Mouse (Mus musculus): ENCODE results near the gene Rnf182.

The Rnf182 gene

DNA sequence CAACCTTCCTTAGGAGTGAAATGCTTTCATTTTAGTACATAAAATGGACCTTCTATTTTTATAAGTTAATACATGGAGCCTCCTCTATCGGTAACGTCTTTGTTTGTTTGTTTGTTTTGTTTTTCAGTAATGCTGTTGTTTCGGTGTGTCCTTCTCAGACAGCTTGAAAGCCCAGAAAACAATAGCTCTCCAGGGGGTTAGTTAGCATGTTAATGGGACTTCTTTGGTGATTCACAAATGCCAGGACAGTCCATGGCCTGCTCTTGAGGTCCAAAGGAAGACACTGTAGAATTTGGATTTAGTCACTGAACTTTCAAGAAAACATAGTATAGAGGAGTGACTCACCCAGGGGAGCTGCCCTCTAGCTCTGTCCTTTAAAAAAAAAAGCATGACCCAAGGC, 843 bp upstream of the Rnf182 start:
- no peak for DNase-seq (ENCODE audit: low spot score in 2 of 2)

DNA sequence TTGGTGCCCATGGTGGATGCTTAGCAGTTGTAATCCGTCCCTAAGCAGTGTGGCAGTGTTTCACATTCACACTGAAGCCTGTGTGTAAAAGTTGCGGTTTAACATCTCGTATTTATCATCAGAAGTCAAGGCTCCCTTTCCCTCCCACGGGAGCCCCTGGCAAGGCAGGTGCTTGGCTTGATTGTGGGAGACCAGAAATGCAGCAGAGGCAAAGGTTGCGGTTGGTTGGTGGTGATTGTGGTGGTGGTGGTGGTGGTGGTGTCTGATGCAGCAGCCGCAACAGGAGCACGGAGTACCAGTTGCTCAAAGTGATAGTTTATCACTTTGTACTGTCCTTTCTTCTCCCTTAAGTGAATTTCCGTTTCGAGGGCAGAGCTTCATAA, 325 bp upstream of the Rnf182 start:
- no peak for DNase-seq (ENCODE audit: low spot score in 2 of 2)

DNA sequence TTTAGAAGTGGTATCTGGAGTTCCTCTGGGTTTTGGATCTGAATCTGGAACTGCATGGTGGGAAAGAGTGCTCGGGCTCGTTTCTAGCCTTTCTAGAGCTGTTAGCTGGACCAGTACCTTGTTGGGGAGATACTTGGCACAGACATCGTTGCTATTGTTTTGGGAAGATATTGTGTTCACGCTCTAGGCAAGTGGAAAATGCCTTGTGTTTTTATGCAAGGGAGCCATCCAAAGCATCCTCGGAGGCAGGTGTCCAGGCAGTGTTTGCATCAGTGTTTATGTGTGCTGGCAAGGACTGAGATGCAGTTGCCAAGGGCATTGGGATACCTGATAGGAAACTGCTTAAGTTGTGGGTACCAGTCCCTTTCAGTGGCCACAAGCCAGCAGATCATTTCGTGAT, 1.0 kb downstream of the Rnf182 start:
- no peak for DNase-seq (ENCODE audit: low spot score in 2 of 2)

DNA sequence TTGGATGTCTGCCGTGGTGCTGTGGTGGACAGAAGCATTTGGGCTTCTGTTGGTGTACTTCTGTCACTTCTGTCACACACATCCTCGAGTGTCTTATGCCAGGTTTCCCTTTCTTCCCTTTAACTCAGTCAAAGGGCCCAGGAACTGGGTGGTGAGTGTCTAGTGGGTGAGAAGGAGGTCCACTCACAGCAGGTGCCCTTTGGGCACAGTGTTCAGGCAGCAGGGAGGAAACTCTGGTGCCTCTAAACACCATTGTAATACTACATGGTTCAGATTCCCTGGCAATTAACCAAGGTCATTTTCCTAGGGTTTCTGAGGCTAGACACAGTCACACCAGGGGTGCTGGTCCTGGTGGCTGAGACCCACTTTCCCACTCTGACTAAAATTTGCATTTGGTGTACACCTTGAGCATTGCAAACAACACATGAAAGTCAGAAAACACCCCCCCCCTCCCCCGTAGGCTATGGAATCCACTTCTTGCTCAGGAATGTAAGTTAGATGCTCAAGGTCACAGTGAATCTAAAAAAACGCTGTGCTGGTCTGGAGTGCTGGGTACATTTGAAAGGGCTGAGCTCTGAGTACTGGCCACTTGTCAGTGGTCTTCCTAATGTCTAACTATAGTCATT, 4.2 kb downstream of the Rnf182 start:
- DNase-seq (ENCODE audit: low spot score in 2 of 2): no peak

DNA sequence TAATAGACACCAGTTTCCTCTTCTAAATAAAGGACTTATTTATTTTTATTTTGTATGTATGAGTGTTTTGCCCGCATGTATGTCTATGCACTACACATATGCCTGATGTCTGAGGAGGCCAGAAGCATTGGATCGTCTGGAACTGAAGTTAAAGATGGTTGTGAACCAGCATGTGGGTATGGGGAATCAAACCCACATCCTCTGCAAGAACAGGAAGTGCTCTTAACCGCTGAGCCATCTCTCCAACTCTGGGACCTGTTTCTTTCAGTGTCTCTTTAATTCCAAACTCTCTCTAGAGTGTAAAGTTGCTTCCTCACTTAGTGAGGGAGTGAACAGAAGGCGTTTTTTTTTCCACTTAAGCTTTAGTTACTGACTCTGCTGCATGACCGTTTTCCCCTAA, 12.4 kb downstream of the Rnf182 start:
- no peak for DNase-seq (ENCODE audit: low spot score in 2 of 2)

DNA sequence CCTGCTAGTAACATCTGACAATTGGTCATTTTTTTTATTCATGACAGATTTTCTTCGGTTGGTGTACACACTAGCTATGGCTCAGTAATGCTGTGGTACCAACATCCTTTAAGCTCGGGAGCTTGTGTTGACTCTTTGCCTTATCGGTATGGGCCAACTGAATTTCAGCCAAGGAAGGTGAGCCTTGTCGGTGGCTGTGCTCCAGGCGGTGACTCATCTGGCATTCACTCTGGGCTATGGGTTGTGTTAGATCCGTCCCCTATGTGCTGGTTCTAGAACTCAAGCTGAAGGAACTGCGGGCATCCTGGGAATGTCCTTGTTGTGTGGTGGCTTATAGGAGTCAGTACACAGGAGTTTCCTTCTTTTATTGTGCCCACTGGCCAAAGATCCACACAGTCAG, 14.3 kb downstream of the Rnf182 start:
- no peak for DNase-seq (ENCODE audit: low spot score in 2 of 2)

DNA sequence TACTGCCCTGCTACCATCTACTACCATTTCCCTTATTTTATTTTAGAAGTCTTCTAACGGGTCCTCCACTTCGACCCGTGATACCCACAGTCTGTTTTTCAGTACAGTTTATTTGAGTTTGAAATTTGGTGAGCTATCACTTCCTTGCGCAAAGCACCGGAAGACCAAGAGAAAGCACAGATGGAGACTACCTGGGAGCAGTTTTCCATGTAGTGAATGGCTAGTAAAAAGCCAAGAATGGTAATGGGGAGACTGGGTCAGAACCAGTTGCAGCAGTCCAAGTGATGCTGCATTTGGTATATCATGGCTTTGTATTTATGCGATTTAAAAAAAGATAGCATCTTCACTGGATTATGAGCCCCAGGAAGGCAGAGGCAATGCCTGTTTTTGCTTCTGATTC, 15.8 kb downstream of the Rnf182 start:
- no peak for DNase-seq (ENCODE audit: low spot score in 2 of 2)

DNA sequence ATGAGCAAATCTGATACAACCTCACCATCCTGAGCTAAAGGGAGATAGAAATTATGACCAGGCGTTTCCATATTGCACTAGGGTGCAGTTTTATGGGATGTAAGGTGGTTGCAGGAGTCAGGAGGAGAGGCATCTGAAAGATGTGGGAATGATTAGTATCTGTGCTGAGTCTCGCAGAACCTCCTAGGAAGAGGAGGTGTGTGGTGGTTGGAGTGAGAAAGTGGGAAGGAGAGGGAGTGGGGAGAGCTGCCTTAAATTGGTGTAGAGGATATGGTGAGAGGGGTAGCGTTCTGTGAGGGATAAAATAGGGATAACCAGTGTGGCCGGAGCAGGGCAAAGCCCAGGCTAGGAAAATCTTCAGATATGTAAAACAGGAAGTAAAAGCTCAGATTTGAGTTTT, 17.5 kb downstream of the Rnf182 start:
- DNase-seq (ENCODE audit: low spot score in 2 of 2): no peak

DNA sequence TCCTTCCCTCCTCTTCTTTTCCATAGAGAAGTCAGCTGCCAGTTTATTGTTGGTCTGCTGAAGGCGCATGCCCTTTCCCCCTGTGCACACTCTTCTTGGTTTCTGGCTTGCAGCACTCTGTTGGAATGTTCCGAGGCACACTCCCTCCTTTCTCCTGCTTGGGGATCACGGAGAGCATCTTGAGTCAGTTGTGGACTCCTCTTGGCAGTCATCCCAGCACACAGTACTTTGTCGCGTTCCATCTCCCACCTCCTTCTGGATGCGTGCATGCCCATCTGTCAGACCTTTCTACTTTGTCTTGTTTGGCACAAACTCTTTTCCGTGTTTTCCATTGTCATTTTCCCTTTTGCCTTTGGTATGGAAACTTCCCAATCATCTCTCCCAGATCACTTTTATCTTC, 22.2 kb downstream of the Rnf182 start:
- DNase-seq (ENCODE audit: low spot score in 2 of 2): no peak

DNA sequence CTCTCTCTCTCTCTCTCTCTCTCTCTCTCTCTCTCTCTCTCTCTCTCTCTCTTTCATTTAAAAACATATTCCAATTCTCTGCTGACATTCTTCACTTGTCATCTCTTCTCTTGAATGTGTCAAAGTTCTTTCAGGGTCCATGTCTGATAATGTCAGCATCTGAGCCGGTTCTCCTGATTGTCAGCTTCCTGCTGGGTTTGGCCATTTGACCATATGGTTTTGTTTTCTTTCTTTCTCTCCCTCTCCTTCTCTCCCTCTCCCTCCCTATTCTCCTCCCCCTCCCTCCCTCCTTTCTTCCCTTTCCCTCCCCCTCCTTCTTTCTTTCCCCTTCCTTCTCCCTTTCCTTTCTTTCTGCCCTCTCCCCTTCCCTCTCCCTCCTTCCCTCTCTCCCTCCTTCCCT, 29.5 kb downstream of the Rnf182 start:
- DNase-seq (ENCODE audit: low spot score in 2 of 2): no peak

DNA sequence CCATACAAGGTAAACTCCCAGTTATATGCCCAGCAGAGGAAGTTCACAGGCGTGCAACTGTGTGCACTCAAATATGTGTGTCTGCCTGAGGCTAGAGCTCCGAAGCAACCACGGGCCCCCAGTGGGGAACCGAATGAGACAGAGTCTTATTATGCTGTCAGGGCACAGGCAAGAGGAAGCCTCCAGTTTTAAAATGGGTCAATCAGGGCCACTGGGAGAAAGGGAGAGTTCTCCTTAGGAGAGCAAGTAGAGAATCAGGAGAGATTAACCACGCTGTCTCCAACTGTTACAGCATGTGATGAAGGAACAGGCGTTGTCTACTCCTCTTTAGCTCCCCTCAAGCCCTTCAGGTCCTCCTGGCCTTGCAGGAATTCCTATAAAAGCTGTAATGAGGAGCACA, 33.0 kb downstream of the Rnf182 start:
- no peak for DNase-seq (ENCODE audit: low spot score in 2 of 2)

DNA sequence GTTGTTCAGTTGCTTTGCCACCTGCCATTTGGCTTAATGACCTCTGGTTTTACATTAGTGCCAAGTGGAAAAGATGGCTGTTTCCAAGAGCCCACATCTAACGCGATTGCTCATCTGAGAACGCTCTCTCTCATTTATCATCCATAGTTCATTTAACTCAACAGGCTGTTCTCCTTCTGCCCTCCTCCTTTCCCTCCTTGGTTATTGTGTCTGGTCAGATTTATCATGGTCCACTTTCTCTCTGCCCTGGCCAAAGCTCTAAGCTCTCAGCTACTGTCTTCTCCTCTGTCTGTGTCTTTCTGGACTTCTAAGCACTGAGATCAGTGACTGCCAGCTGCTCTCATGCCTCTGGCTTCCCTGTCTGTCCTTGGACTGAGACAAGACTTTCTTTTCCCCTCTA, 35.8 kb downstream of the Rnf182 start:
- no peak for DNase-seq (ENCODE audit: low spot score in 2 of 2)

DNA sequence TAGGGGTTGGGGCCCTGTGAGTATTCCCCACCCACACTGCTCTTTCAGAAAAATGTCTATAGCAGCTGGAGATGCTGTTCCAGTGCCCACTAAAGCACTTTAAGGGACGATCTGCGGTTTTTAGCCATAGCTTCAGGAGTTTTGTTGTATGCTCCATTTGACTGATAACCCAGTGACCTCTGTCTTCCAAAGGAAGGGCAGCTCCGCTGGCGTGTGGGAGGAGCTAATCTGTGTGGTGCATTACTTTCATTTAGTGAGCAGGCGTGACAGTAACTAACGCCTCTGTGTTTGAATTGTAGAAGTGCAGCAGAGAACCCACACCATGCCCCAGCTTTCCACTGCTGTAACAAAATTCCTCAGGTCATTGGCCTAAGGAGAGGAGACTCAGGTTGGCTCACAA, 38.6 kb downstream of the Rnf182 start:
- DNase-seq (ENCODE audit: low spot score in 2 of 2): no peak

DNA sequence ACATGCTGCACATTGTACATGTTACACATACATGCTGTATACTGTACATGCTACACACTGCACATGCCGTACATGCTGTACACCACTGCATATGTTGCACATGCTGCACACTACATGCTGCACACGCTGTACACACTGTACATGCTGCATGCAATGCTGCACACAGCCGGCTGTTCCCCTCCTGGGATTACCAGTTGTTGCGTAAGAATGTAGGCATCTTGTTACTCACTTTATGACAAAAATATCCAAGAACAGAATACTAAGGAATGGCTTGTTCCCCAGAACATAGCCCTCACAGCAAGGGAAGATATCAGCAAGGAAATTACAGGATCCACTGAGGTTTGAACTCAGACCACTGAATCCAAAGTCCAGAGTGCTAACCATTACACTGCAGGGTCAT, 47.7 kb downstream of the Rnf182 start:
- DNase-seq (ENCODE audit: low spot score in 2 of 2): no peak

DNA sequence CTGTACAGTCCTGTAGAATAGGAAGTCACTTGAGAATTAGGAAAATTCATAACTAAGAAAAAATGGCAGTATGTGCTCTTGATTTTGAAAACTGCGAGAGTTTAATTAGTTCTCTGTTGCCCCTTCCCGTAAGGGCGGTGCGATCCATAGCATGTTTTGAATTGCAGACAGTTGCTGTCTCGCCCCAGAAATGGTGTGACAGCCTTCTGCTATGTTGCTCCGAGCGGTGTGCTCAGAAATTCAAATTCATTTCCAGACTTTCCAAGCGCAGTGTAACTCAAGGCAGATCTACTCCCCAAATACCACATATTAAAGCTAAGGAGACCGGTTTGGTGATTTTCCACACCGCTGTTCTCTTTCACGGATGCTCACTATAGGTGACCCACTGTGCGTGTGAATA, 50.6 kb downstream of the Rnf182 start:
- no peak for DNase-seq (ENCODE audit: low spot score in 2 of 2)

DNA sequence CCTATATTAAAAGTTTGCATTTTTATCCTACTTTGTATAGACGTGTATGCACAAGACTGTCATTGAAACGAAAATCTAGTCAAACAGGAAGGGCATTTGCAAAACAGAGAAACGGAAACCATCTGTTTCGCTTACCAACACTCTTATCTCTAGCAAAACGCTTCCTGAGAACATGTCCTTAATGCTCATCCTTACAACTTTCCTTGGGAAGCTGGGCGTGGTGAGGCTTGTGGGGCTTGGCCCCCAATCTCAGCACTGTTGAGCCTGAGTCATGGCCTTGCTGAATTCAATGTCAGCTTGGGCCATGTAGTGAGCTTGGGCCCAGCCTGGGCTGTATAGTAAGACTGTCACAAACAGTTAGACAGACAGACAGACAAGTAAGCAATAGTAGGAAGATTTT, 51.4 kb downstream of the Rnf182 start:
- DNase-seq (ENCODE audit: low spot score in 2 of 2): no peak

DNA sequence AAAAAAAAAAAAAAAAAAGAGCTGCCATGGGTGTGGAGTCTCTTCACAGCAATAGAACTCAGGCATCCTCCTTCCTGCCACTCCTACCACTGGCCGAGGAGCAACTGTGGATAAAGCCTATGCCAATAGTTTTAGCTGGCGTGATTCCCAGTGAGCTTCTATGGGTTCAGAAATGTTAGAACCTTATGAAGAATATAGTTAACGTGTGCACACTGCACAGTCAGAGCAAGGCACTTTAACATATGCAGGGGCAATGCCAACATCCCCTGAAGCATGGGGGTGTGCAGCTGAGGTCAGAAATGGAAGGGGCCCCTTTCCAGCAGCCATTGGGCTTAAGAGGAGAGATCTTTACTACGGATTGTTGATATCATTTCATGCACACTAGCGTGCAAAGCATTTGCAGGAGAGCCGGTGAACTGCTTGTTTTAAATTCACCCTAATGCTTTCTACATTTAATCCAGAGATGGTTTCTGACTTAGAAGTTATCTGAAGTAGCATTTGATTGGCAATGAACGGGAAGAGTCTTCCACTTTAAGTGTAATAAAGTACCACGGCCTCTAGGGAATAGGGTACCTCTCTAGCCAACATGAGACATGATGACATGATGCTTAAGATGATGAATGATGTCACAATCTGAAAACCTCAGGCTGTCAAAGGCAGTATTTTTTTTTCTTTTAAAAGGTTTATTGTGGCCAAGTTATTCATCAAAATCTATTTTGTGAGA, 61.8 kb downstream of the Rnf182 start:
- DNase-seq (ENCODE audit: low spot score in 2 of 2): no peak

DNA sequence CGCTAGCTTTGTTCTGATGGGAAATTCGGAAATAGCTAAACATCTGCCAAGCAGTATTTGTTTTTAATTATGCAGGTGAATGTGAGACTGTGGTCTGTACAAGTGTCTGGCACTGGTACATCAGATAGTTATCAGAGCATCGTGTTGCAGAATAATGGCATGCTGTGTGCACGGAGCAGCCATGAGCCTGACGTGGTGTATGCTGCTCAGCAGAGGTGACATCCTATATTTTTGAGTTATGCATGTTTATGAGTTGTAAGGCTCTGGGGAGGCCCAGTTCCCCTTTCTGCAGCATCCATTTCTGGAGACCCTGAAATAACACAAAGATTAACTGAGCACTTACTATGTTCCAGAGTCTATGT, 62.4 kb downstream of the Rnf182 start:
- DNase-seq (ENCODE audit: low spot score in 2 of 2): no peak

DNA sequence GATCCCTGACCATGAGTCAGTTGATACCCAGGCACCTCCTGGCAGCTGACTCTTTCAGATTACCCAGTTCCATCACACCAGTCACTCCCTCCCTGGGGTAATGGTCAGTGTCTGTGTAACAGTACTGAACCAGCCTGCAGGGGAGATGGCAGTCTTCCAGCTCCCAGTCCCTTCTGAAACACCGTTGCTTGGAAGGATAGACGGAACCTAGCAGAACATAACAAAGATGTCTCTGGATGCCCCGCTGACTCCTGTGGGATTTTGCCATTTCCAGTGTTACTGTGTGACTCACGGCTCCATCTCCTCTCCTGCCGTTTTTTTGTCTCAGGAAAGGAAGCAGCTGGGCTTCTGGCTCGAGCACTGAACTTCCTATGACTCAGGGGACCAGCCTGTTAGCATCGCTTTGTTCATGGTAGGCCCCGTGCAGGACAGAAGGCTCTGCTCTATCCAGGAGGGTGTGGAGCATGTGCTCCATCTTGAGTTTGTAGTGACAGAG, 69.0 kb downstream of the Rnf182 start:
- DNase-seq (ENCODE audit: low spot score in 2 of 2): no peak

DNA sequence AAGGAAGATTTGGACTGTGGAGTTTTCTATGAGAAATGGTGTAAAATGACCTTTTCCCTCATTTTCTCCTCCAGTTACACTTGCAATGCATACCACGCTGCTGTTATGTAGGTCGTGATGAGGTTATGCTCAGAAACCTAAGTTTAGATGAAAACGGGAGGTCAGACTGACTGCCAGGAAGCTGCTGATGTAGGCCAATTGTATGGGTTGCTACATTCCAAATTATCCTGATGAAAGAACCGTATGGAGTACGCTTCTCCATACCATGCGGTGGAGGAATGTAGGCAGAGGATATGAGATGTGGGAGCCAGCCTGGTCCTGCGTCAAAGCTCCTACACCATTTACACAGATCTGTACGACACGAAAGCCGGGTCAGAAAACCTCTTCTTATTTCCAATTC, 72.6 kb downstream of the Rnf182 start:
- DNase-seq (ENCODE audit: low spot score in 2 of 2): no peak

DNA sequence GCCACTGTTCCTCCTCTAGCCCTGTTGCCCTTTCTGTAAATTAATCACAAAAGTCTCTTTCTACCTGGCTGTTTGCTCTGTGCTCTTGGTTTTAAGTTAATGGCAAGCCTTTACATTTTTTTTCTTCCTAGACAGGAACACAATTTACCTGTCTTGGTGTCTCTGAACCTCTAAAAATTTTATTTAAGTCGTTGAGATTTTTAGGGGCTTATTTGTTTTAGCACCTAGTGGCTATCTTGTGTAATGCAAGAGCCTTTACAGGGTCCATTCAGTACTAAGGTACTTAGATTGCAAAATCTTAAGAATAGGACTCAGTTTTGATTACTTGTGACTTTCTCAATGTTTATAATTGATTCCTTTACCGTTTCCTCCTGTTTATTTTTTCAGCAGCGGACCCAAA, 76.2 kb downstream of the Rnf182 start:
- no peak for DNase-seq (ENCODE audit: low spot score in 2 of 2)

DNA sequence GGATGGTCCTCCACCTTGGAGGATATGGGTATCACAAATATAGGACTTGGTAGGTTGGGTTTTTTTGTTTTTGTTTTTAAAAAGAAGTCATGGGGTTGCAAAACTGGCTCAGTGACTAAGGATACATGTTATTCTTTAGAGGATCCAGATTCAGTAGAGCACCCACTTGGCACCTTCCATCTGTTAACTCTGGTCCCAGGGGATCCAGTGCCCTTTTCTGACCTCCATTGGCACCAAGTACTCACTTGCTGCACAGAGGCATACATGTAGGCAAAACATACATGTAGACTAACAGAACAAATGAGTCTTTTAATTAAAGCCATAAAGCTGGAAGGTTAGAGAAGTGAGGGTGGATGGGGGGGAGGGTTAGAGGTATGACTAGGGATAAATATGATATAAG, 80.0 kb downstream of the Rnf182 start:
- DNase-seq (ENCODE audit: low spot score in 2 of 2): no peak

DNA sequence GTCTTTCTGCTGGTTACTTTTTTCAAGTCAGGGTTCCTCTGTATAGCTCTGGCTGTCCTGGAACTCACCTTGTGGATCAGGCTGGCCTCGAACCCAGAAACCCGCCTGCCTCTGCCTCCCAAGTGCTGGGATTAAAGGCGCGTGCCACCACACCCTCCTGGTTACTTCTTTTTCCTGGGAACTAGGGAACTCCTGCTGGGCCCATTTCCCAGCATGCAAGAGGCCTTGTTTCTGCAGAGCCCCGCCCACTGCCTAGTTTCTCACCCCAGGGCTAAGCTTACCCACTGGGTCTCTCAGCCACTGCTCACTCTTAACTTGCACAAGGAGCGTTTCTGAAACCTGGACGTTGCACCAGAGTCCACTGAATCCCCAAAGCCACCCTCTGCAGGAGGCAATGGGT, 80.5 kb downstream of the Rnf182 start:
- no peak for DNase-seq (ENCODE audit: low spot score in 2 of 2)

DNA sequence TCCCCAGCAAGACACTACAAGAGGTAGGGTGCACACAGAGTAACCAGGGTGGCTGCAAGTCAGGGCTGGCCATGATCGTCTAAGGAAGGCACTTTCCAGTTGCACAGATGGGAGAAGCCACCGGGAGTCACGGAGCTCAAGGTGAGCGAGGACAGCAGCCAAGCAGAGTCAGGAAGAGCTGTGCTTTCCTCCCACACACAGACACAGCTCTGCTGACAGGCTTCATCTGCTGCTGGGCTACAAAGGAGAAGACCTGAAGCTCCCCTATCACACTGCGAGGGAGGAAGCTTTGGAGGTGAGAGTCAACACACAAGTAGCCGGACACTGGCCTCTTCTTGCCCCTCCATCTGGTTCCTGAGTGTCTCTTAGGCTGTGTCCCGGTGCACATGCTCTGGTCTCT, 83.0 kb downstream of the Rnf182 start:
- no peak for DNase-seq (ENCODE audit: low spot score in 2 of 2)
